Mouse (Mus musculus) stomach, embryonic 16.5 days (tissue): ENCODE measurements around the gene Pik3r2. TPM values are rescaled to one million over a fixed set of nuclear protein-coding genes. Genes with fewer than 3 reads are reported as not detected.
A peak's percentile ranks its signal among the peaks of the same experiment; 100 is the strongest.

Experiments used
- ATAC-seq: fragments of 200-750 bp; cut with Nextera tagmentation; 2 replicates; pipeline ENCODE4 v1.8.0; 2017; ENCODE audit warnings: moderate number of reproducible peaks, moderate TSS enrichment; ENCODE audit not compliant: insufficient read depth, low FRiP score
- H3K27ac ChIP-seq: fragments of 300-500 bp; sonication (generic); 2 replicates; pipeline ENCODE4 v1.5.1; 2014; ENCODE audit warnings: low read length
- H3K27me3 ChIP-seq: fragments of 300-500 bp; sonication (generic); 2 replicates; pipeline ENCODE4 v1.6.1; 2014; ENCODE audit warnings: low read length, control low read depth, mixed read lengths; ENCODE audit not compliant: control insufficient read depth, insufficient read depth
- H3K36me3 ChIP-seq: fragments of 300-500 bp; sonication (generic); 2 replicates; pipeline ENCODE4 v1.6.1; 2014; ENCODE audit warnings: low read length; ENCODE audit not compliant: control insufficient read depth, insufficient read depth
- H3K4me1 ChIP-seq: fragments of 300-500 bp; sonication (generic); 2 replicates; pipeline ENCODE4 v1.6.1; 2014; ENCODE audit warnings: low read length, control low read depth, mixed read lengths; ENCODE audit not compliant: control insufficient read depth, insufficient read depth
- H3K4me2 ChIP-seq: fragments of 300-500 bp; sonication (generic); 2 replicates; pipeline ENCODE4 v1.6.1; 2014; ENCODE audit warnings: low read depth, low read length, mixed read lengths
- H3K4me3 ChIP-seq: fragments of 300-500 bp; sonication (generic); replicated peaks from 2 replicates; pipeline ENCODE4 v1.5.1; 2014; ENCODE audit warnings: mild to moderate bottlenecking, low read length
- H3K9ac ChIP-seq: fragments of 300-500 bp; sonication (generic); 2 replicates; pipeline ENCODE4 v1.6.1; 2014; ENCODE audit warnings: low read length
- H3K9me3 ChIP-seq: fragments of 300-500 bp; sonication (generic); replicated peaks from 2 replicates; pipeline ENCODE4 v1.6.1; 2016; ENCODE audit warnings: low read length, control low read depth; ENCODE audit not compliant: control insufficient read depth
- WGBS: fragments of 180-500 bp; shearing (Covaris S2); extraction: QIAGEN DNeasy Blood & Tissue Kit; methylation state at CpG from one replicate; pipeline ENCODE4 v1.1.7; 2014; 5-methylcytosine and 5-hydroxymethylcytosine counted together
- polyA plus RNA-seq: library from polyadenylated mRNA; unstranded; fragments of >200 nt; fragmentation: Nextera tagmentation; extraction: Ambion mirVana; gene quantifications from 2 replicates; pipeline ENCODE4 v1.2.1, GENCODE M21; 2015

Gene Pik3r2
- polyA plus RNA-seq, 1 experiment from 2014 or later: 57.6 TPM

DNA sequence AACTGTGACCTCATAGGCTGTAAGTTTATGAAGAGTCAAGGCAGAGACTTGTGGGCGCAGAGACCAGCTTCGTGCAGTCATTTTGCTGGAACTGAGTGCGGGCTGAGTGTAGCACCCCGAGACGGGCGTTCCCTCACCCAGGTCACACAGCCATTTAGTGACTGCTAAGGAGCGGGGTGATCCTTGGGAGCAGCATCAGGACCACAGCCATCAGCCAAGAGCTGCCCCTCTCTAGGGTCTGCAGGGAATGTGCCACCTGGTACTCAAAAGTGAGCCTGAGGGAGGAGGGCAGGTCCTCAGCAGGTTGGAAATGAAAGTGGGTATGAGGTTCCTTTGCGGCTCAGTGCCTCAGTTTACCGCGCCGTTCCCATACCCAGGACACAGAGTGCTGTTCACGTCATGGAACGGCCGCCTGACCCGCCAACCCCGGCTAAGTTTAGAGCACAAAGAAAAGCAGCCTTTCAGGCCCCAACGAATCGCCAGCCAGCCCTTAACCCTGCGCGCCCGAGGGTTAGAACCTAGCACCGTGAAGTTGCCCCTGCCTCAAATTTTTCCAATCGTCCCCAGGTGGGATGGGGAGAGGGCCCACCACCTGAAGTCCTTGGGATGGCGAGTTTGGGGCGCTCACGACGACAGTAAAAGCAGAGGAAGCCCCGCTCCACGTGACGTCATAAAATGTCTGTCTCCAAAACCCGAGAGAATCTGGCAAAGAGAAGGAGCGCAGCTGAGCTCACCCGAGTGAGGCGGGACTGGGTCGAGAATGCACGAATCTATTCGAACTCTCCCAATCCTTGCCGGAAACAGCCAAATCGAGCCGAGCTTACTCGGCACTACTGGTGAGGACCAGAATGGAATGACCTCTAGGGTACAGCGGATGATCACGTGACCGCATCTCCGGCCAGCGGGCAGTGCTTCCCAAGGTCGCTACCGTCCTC is 32.6 kb downstream of the Pik3r2 start:
- Histone ChIP-seq H3K4me1 (peaks cover 10% of the 10 kb centered on the region), H3K27me3 (peaks cover 42% of the 10 kb centered on the region), H3K36me3 (no peaks in the 10 kb centered on the region), H3K4me3 (peak overlapping the region; percentile 30), H3K9me3 (no peaks in the 10 kb centered on the region), H3K9ac (peak overlapping the region; percentile 54), H3K27ac (no peak overlapping the region), H3K4me2 (peak overlapping the region; percentile 56)
- WGBS: 5% methylated on average over 48 of the region's 48 CpGs
- ATAC-seq: no peak

DNA sequence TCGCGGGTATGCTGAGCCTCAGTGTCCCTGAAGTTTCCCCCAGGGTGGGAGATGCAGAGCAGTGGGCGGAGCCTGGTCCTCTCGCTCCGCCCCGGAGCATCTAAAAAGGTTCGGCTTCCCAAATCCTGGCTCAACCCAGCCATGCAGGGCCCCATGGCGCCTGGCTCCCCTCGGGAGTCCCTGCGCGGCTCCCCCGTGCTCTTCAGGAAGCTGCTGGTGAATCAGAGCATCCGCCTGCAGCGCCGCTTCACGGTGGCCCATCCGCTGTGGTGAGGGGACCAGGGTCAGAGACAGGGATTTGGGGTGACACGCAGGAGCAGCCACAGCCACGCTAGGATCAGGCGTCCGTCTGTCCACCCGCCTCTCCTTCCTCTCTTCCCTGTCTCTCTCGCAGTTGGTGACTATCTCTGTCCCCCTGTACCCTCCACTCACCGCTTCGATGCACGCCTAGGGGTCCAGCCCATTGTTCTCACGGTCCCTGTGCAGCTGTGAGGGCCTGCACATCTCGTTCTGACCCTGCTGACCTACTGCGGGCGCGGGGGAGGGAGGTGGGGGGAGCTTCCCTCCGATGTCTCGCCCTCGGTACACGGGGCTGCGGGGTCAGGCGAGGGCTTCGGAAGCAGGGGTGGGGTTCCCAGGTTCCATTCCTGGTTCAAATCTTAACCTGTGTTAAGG is 33.4 kb downstream of the Pik3r2 start:
- WGBS: 5% methylated on average over 38 of the region's 38 CpGs
- Histone ChIP-seq H3K4me1 (peaks cover 10% of the 10 kb centered on the region), H3K9ac (no peak overlapping the region), H3K27me3 (peaks cover 39% of the 10 kb centered on the region), H3K9me3 (no peaks in the 10 kb centered on the region), H3K4me2 (peak overlapping the region; percentile 56; the same call in 1 of the 2 replicates), H3K36me3 (no peaks in the 10 kb centered on the region), H3K27ac (no peak overlapping the region), H3K4me3 (peak overlapping the region; percentile 11; the same call in 1 of the 2 replicates)
- no peak for ATAC-seq

- Histone ChIP-seq H3K27me3 (peaks cover 39% of the 10 kb centered on the region), H3K4me1 (peaks cover 10% of the 10 kb centered on the region), H3K36me3 (no peaks in the 10 kb centered on the region), H3K4me2 (no peak overlapping the region), H3K4me3 (no peak overlapping the region), H3K9ac (no peak overlapping the region), H3K27ac (no peak overlapping the region), H3K9me3 (no peaks in the 10 kb centered on the region)
- no peak for ATAC-seq
- WGBS: 43% methylated on average over 11 of the region's 11 CpGs
These were observed 34.3 kb downstream of the Pik3r2 start for GRCm38 (mm10) chr8:70742176-70742575.

DNA sequence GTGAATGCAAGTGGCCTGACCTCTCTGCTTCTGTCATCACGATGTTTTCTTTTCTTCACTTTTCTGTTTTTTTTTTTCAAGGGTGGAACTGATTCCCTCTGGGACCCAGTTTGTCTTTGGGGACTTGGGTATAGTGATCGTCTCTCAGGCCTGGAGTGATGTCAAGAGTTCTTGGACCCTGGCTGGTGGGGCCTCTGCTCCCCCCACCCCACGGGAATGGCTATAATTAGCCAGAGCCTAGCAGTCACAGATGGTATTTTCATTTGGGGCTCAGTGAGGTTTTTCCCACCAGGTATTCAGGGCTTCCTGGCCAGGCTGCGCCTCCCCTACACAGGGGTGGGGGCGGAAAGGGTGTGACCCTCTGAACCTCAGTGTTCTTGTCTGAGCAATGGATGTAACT is 34.9 kb downstream of the Pik3r2 start:
- H3K9me3 ChIP-seq: no peaks in the 10 kb centered on the region
- no peak overlapping the region for H3K27ac ChIP-seq
- no peak overlapping the region for H3K4me2 ChIP-seq
- no peak overlapping the region for H3K9ac ChIP-seq
- H3K4me3 ChIP-seq: no peak overlapping the region
- no peaks in the 10 kb centered on the region for H3K36me3 ChIP-seq
- peaks cover 10% of the 10 kb centered on the region for H3K4me1 ChIP-seq
- 47% methylated on average over 5 of the region's 5 CpGs for WGBS
- peaks cover 39% of the 10 kb centered on the region for H3K27me3 ChIP-seq
- ATAC-seq: no peak

DNA sequence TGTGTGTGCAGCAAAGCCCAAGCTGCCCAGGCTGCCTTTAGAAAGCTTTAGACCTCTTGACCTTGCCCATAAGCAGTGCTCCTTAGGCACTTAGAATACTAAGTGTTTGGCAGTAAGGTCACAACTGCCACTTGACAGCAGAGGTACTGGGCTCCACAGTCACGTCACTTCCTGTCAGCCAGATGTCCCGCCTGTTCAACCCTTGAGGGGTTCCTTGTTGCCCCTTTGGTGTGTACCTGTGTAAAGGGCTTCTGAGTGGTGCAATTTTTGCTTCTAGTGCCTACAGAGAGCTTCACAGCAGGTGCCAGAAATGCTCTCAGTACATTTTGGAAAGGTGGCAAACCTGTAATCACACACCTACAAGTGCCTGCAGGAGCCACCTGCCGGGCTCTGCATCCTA is 38.3 kb downstream of the Pik3r2 start:
- H3K4me3 ChIP-seq: no peak overlapping the region
- no peak overlapping the region for H3K9ac ChIP-seq
- 58% methylated on average over 3 of the region's 3 CpGs for WGBS

DNA sequence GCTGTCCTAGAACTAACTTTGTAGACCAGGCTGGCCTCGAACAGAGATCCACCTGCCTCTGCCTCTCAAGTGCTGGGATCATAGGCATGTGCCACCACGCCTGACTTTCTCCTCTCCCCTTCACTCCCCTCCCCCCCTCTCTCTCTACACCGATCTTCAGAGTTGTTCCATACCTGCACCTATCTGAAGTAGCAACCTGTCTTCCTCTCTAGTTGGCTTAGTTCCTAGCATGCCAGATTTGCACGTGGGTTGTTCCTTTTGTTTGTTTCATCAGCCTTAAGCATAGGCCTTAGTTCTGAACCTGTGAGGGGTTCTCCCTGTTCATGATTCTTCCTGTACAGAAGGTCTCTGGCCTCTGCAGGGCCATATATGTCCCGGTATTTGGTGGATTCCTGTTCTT is 38.8 kb downstream of the Pik3r2 start:
- no peaks in the 10 kb centered on the region for H3K36me3 ChIP-seq
- WGBS: 61% methylated on average over 5 of the region's 5 CpGs
- no peak overlapping the region for H3K4me2 ChIP-seq
- H3K27ac ChIP-seq: no peak overlapping the region
- no peaks in the 10 kb centered on the region for H3K9me3 ChIP-seq
- H3K4me1 ChIP-seq: no peaks in the 10 kb centered on the region
- no peak overlapping the region for H3K4me3 ChIP-seq
- no peak for ATAC-seq
- H3K27me3 ChIP-seq: peaks cover 6% of the 10 kb centered on the region; the same call in 1 of the 2 replicates
- no peak overlapping the region for H3K9ac ChIP-seq

More for the DNA sequence above, 38.3 kb downstream of the Pik3r2 start:
- no peaks in the 10 kb centered on the region for H3K9me3 ChIP-seq
- peaks cover under 1% of the 10 kb centered on the region for H3K4me1 ChIP-seq
- H3K36me3 ChIP-seq: no peaks in the 10 kb centered on the region
- H3K4me2 ChIP-seq: no peak overlapping the region
- H3K27ac ChIP-seq: no peak overlapping the region
- no peak for ATAC-seq
- H3K27me3 ChIP-seq: peaks cover 11% of the 10 kb centered on the region

- peaks cover 18% of the 10 kb centered on the region for H3K27me3 ChIP-seq
- no peaks in the 10 kb centered on the region for H3K9me3 ChIP-seq
- ATAC-seq: no peak
- 87% methylated on average over 4 of the region's 4 CpGs for WGBS
- H3K4me1 ChIP-seq: 0 out of 2 replicates have a peak, but pooled peaks cover 3% of the 10 kb centered on the region
- no peaks in the 10 kb centered on the region for H3K36me3 ChIP-seq
- H3K4me3 ChIP-seq: no peak overlapping the region
- no peak overlapping the region for H3K27ac ChIP-seq
- H3K4me2 ChIP-seq: no peak overlapping the region
- H3K9ac ChIP-seq: no peak overlapping the region
These were observed 45.6 kb downstream of the Pik3r2 start for GRCm38 (mm10) chr8:70730956-70731355.

DNA sequence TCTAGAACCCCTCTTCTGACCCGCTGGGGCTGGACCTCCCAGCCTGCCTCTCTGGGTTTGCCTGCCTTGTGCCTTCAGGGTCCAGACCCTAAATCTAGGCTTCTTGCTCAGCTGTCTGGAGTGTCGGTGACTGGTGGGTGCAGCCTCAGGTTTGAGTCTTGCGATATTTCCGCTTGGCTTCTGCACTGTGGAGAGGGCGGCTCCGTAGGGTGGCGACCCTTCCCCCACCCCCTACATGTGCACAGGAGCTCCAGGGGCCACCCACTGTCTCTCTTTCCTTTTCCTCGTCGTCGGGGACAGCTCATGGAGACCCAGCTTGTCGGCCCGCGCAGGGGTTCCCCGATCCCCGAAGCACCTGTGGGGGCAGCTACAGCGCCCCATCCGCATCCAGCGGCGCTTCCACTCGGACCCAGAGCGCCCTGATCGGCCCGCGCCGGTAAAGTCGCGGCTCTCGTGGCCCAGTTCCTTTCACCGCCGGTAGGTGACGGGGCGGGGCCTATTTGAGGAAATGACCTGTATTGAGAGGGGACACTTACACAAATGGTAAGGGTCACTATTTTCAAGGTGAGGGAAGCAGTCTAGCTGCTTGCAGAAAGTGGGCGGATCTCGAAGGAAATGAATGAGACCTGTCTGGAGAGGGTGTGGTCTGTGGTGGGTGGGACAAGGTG is 46.6 kb downstream of the Pik3r2 start:
- peak overlapping the region; percentile 65 for H3K9ac ChIP-seq
- H3K27me3 ChIP-seq: peaks cover 18% of the 10 kb centered on the region
- WGBS: 4% methylated on average over 34 of the region's 34 CpGs
- H3K27ac ChIP-seq: no peak overlapping the region
- H3K4me3 ChIP-seq: peak overlapping the region; percentile 41
- H3K4me1 ChIP-seq: 0 out of 2 replicates have a peak, but pooled peaks cover 3% of the 10 kb centered on the region
- no peaks in the 10 kb centered on the region for H3K36me3 ChIP-seq
- H3K9me3 ChIP-seq: no peaks in the 10 kb centered on the region
- peak overlapping the region; percentile 53 for H3K4me2 ChIP-seq
- peak; percentile 45; the same call in 1 of the 2 replicates for ATAC-seq
